Mouse (Mus musculus) kidney, embryonic 16.5 days (tissue): ENCODE data around the gene Dennd1a. TPM values are rescaled to one million over a fixed set of nuclear protein-coding genes. Genes with fewer than 3 reads are reported as not detected.

ENCODE experiments used
- ATAC-seq: fragments of 200-750 bp; cut with Nextera tagmentation; 2 replicates; pipeline ENCODE4 v1.8.0; 2017; ENCODE audit warnings: moderate TSS enrichment; ENCODE audit not compliant: low FRiP score, low TSS enrichment
- H3K27ac ChIP-seq: fragments of 300-500 bp; sonication (generic); 2 replicates; pipeline ENCODE4 v1.5.1; 2014; ENCODE audit warnings: low read length
- H3K27me3 ChIP-seq: fragments of 300-500 bp; sonication (generic); 2 replicates; pipeline ENCODE4 v1.6.1; 2014; ENCODE audit warnings: low read length, control low read depth, mixed read lengths; ENCODE audit not compliant: insufficient read depth
- H3K36me3 ChIP-seq: fragments of 300-500 bp; sonication (generic); 2 replicates; pipeline ENCODE4 v1.6.1; 2014; ENCODE audit warnings: low read length, control low read depth, mixed read lengths; ENCODE audit not compliant: insufficient read depth
- H3K4me1 ChIP-seq: fragments of 300-500 bp; sonication (generic); 2 replicates; pipeline ENCODE4 v1.6.1; 2014; ENCODE audit warnings: low read length, control low read depth, mixed read lengths; ENCODE audit not compliant: insufficient read depth
- H3K4me2 ChIP-seq: fragments of 300-500 bp; sonication (generic); replicated peaks from 2 replicates; pipeline ENCODE4 v1.6.1; 2014; ENCODE audit warnings: low read depth, low read length
- H3K4me3 ChIP-seq: fragments of 300-500 bp; sonication (generic); 2 replicates; pipeline ENCODE4 v1.5.1; 2014; ENCODE audit warnings: mild to moderate bottlenecking, low read length
- H3K9ac ChIP-seq: fragments of 300-500 bp; sonication (generic); replicated peaks from 2 replicates; pipeline ENCODE4 v1.6.1; 2014; ENCODE audit warnings: low read length
- H3K9me3 ChIP-seq: fragments of 300-500 bp; sonication (generic); 2 replicates; pipeline ENCODE4 v1.6.1; 2016; ENCODE audit warnings: low read length, control low read depth
- WGBS: fragments of 180-500 bp; shearing (Covaris S2); extraction: QIAGEN DNeasy Blood & Tissue Kit; methylation state at CpG from one replicate; pipeline ENCODE4 v1.1.7; 2014; 5-methylcytosine and 5-hydroxymethylcytosine counted together
- polyA plus RNA-seq: library from polyadenylated mRNA; unstranded; fragments of >200 nt; fragmentation: Nextera tagmentation; extraction: Ambion mirVana; gene quantifications from 2 replicates; pipeline ENCODE4 v1.2.1, GENCODE M21; 2015

Dennd1a gene
- polyA plus RNA-seq, 1 experiment from 2014 or later, result 14.3 TPM

- H3K9me3 ChIP-seq, result no peaks in the 10 kb centered on the region
- 91% methylated on average over 3 of the region's 3 CpGs for WGBS
- H3K27me3 ChIP-seq, result no peaks in the 10 kb centered on the region
- no peak overlapping the region for H3K9ac ChIP-seq
- H3K4me1 ChIP-seq, result peaks cover under 1% of the 10 kb centered on the region; the same call in 1 of the 2 replicates
- no peak for ATAC-seq
- H3K4me2 ChIP-seq, result no peak overlapping the region
- H3K27ac ChIP-seq, result no peak overlapping the region
- H3K4me3 ChIP-seq, result no peak overlapping the region
- peaks cover 3% of the 10 kb centered on the region; the same call in 1 of the 2 replicates for H3K36me3 ChIP-seq
Measured at GRCm38 (mm10) chr2:37836926-37837325, 450.3 kb downstream of the Dennd1a start.

- Histone ChIP-seq H3K9ac (no peak overlapping the region), H3K4me3 (no peak overlapping the region), H3K36me3 (no peaks in the 10 kb centered on the region), H3K27me3 (no peaks in the 10 kb centered on the region), H3K27ac (no peak overlapping the region), H3K4me1 (peaks cover 15% of the 10 kb centered on the region), H3K4me2 (no peak overlapping the region), H3K9me3 (no peaks in the 10 kb centered on the region)
- no peak for ATAC-seq
- WGBS, result 72% methylated on average over 10 of the region's 10 CpGs
Measured at GRCm38 (mm10) chr2:37832253-37832652, 454.9 kb downstream of the Dennd1a start.

DNA sequence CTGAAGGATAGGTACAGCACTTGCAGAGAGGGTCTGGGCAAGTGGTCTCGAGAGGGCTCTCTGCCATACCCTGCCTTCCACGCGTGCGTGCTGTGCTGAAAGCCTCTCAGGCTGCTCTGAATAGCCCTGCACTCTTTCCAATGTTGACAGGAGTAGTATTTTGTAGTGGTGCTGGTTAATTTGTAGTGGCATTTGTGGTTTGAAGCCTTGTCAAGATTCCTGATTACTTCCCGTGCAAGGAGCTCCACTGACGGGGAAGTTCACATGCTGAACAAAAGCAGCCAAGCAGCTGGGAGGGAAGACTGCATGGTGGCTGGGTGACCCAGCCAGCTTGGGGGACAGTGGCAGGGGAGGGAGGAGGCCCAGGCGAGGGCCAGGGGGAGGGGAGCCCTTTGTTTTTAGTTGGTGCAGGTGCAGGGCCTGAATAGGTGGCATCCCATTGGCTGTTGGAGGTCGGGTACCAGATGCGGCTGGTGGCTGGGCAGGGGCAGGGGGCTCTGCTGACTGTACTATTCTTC is 457.4 kb downstream of the Dennd1a start:
- Histone ChIP-seq H3K4me3 (no peak overlapping the region), H3K9me3 (no peaks in the 10 kb centered on the region), H3K4me2 (no peak overlapping the region), H3K27ac (peak overlapping the region; percentile 21; the same call in 1 of the 2 replicates), H3K27me3 (no peaks in the 10 kb centered on the region), H3K4me1 (peaks cover 15% of the 10 kb centered on the region), H3K36me3 (no peaks in the 10 kb centered on the region), H3K9ac (no peak overlapping the region; the same call in 1 of the 2 replicates)
- ATAC-seq, result peak; percentile 44; the same call in 1 of the 2 replicates
- WGBS, result 57% methylated on average over 9 of the region's 9 CpGs

DNA sequence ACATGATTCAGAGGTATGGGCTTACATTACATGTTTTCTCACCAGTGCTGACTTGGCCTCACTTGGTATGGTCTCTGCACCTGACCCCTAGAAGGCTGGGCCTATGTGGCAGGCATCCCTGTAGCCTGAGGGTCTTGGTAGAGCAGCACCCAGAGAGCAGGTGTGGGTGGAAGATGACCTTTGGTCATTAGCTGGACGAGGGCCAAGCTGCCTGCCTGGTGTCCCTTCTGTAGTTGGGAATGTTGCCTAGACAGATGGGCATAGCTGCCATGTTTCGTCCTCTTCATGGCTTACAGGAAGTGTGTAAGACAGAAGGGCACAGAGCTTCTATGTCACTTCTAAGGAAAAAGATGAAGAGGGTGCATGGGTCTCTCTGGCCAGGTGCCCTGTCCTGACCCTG is 463.4 kb downstream of the Dennd1a start:
- H3K27ac ChIP-seq, result no peak overlapping the region
- H3K27me3 ChIP-seq, result no peaks in the 10 kb centered on the region
- H3K4me1 ChIP-seq, result peaks cover 13% of the 10 kb centered on the region; the same call in 1 of the 2 replicates
- H3K4me3 ChIP-seq, result no peak overlapping the region
- no peak for ATAC-seq
- H3K4me2 ChIP-seq, result no peak overlapping the region
- no peaks in the 10 kb centered on the region for H3K36me3 ChIP-seq
- H3K9ac ChIP-seq, result no peak overlapping the region
- no peaks in the 10 kb centered on the region for H3K9me3 ChIP-seq
- 76% methylated on average over 2 of the region's 2 CpGs for WGBS

DNA sequence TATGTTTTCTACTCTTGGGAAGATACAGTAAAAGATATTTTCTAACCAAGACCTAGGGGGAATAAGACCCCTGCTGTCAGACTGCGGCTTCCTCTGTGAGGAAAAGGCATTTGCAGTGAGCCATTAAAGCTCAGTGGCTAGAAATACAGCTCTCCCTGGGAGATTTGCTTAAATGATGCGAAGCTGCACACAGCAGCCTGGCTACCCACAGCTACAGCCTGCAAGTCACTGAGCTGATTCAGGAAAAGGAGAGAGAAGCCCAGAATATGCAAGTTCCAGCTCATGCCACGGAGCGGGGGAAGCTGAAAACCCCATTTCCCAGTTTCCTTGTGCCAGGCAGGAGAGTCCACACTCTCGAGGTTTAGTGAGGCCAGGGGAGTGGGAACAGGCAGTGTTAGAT is 465.1 kb downstream of the Dennd1a start:
- Histone ChIP-seq H3K9ac (no peak overlapping the region), H3K27ac (no peak overlapping the region), H3K4me1 (peaks cover 4% of the 10 kb centered on the region; the same call in 1 of the 2 replicates), H3K36me3 (no peaks in the 10 kb centered on the region), H3K4me3 (no peak overlapping the region), H3K27me3 (no peaks in the 10 kb centered on the region), H3K4me2 (no peak overlapping the region), H3K9me3 (no peaks in the 10 kb centered on the region)
- ATAC-seq, result no peak
- WGBS, result 76% methylated on average over 5 of the region's 5 CpGs

- Histone ChIP-seq H3K9me3 (no peaks in the 10 kb centered on the region), H3K27ac (no peak overlapping the region), H3K4me3 (no peak overlapping the region), H3K9ac (no peak overlapping the region), H3K4me1 (peaks cover 4% of the 10 kb centered on the region; the same call in 1 of the 2 replicates), H3K27me3 (no peaks in the 10 kb centered on the region), H3K36me3 (no peaks in the 10 kb centered on the region), H3K4me2 (no peak overlapping the region)
- WGBS, result 50% methylated on average over 4 of the region's 4 CpGs
- 0 out of 2 replicates have a peak, but pooled peaks have one; percentile 17 for ATAC-seq
Measured at GRCm38 (mm10) chr2:37819526-37820152, 467.6 kb downstream of the Dennd1a start.

GRCm38 (mm10) chr2:37818761-37819525 is 468.2 kb downstream of the Dennd1a start:
- Histone ChIP-seq H3K27ac (no peak overlapping the region), H3K4me3 (no peak overlapping the region), H3K9ac (no peak overlapping the region), H3K27me3 (no peaks in the 10 kb centered on the region), H3K4me1 (peaks cover 4% of the 10 kb centered on the region; the same call in 1 of the 2 replicates), H3K4me2 (no peak overlapping the region), H3K36me3 (no peaks in the 10 kb centered on the region), H3K9me3 (no peaks in the 10 kb centered on the region)
- 0 out of 2 replicates have a peak, but pooled peaks have one; percentile 5 for ATAC-seq
- 22% methylated on average over 5 of the region's 5 CpGs for WGBS

DNA sequence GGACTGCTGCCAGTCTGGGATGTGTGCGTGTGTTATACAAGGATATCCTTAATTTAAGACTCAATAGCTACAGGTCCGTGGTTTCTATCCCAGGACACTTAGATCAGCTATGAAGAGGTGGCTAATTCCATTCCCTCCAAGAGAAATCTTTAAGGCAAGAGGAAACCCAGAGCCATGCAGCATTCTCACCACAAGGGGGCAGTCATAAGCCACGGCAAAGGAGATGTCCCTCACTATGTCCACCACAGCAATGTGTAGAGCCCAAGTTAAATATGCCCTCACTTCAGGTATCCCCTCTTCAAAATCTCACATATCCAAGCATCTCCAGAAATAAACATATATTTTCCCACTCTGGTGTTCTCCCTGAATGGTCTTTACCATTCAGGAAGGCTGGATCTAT is 471.5 kb downstream of the Dennd1a start:
- H3K9ac ChIP-seq, result no peak overlapping the region
- 18% methylated on average over 3 of the region's 3 CpGs for WGBS
- no peaks in the 10 kb centered on the region for H3K9me3 ChIP-seq
- H3K27ac ChIP-seq, result no peak overlapping the region
- no peak overlapping the region for H3K4me2 ChIP-seq
- ATAC-seq, result peak; percentile 44; the same call in 1 of the 2 replicates
- H3K4me3 ChIP-seq, result no peak overlapping the region
- no peaks in the 10 kb centered on the region for H3K27me3 ChIP-seq
- H3K36me3 ChIP-seq, result no peaks in the 10 kb centered on the region
- peaks cover 4% of the 10 kb centered on the region; the same call in 1 of the 2 replicates for H3K4me1 ChIP-seq

GRCm38 (mm10) chr2:37814820-37815361 is 472.3 kb downstream of the Dennd1a start:
- H3K4me2 ChIP-seq, result no peak overlapping the region
- H3K4me3 ChIP-seq, result no peak overlapping the region
- H3K36me3 ChIP-seq, result no peaks in the 10 kb centered on the region
- no peak overlapping the region for H3K9ac ChIP-seq
- peaks cover 3% of the 10 kb centered on the region; the same call in 1 of the 2 replicates for H3K4me1 ChIP-seq
- WGBS, result 85% methylated on average over 8 of the region's 8 CpGs
- no peaks in the 10 kb centered on the region for H3K27me3 ChIP-seq
- no peak overlapping the region for H3K27ac ChIP-seq
- no peaks in the 10 kb centered on the region for H3K9me3 ChIP-seq
- ATAC-seq, result no peak
